Mouse (Mus musculus) kidney, adult 2 months (tissue): ENCODE data around the gene Cxcl17. TPM values are rescaled to one million over a fixed set of nuclear protein-coding genes. Genes with fewer than 3 reads are reported as not detected.
"Not testable (repeated sequence)": the region's sequence is repeated elsewhere in the genome, so short reads cannot be mapped to it uniquely, and the experiment has no call there.

Experiments
- DNase-seq: peaks from one replicate; pipeline ENCODE4 v3.0.0; 2021
- H3K27ac ChIP-seq: fragments of 200-500 bp; 2 replicates; pipeline ENCODE4 v1.5.1; 2012; ENCODE audit warnings: low read depth, low read length, control low read depth, inconsistent platforms; ENCODE audit not compliant: insufficient read depth
- H3K27me3 ChIP-seq: fragments of 200-500 bp; replicated peaks from 2 replicates; pipeline ENCODE4 v1.6.1; 2012; ENCODE audit warnings: mild to moderate bottlenecking, moderate library complexity, low read length, inconsistent platforms; ENCODE audit not compliant: control insufficient read depth, insufficient read depth
- H3K36me3 ChIP-seq: fragments of 200-500 bp; 2 replicates; pipeline ENCODE4 v1.6.1; 2012; ENCODE audit warnings: mild to moderate bottlenecking, moderate library complexity, low read length, inconsistent platforms; ENCODE audit not compliant: control insufficient read depth, insufficient read depth
- H3K4me1 ChIP-seq: fragments of 200-500 bp; 2 replicates; pipeline ENCODE4 v1.6.1; 2011; ENCODE audit warnings: low read length; ENCODE audit not compliant: control insufficient read depth, insufficient read depth
- H3K4me3 ChIP-seq: fragments of 200-500 bp; 2 replicates; pipeline ENCODE4 v1.5.1; 2011; ENCODE audit warnings: mild to moderate bottlenecking, low read depth, low read length, control low read depth; ENCODE audit not compliant: insufficient read depth
- CTCF ChIP-seq: fragments of 200-500 bp; conservative IDR thresholded peaks from 2 replicates; pipeline ENCODE4 v1.5.1; 2011; ENCODE audit warnings: low read depth, mild to moderate bottlenecking, control low read depth, low read length, moderate library complexity, mixed read lengths; ENCODE audit not compliant: insufficient read depth, insufficient read length
- POLR2A ChIP-seq: fragments of 200-500 bp; IDR thresholded peaks from one replicate; pipeline ENCODE4 v1.6.1; 2011; ENCODE audit warnings: low read depth, low read length, control low read depth
- WGBS: fragments of 180-500 bp; shearing (Covaris S2); methylation state at CpG from one replicate; pipeline ENCODE4 v1.1.7; 2018; 5-methylcytosine and 5-hydroxymethylcytosine counted together
- polyA plus RNA-seq: library from polyadenylated mRNA; depleted of rRNA; stranded (reverse); fragments of >200 nt; gene quantifications from 2 replicates; pipeline ENCODE4 v1.2.3, GENCODE M21; 2012

Gene Cxcl17
- polyA plus RNA-seq, 1 experiment = 0.11 TPM

- Histone ChIP-seq H3K4me3 (no peak overlapping the region), H3K4me1 (no peaks in the 10 kb centered on the region), H3K36me3 (no peaks in the 10 kb centered on the region), H3K27me3 (no peaks in the 10 kb centered on the region), H3K27ac (no peak overlapping the region)
- 58% methylated on average over 4 of the region's 4 CpGs for WGBS
- no peak for DNase-seq
- TF ChIP-seq CTCF (peak; percentile 38), POLR2A (no peak)
Observed at GRCm38 (mm10) chr7:25409114-25409760, 3.4 kb downstream of the Cxcl17 start.

GRCm38 (mm10) chr7:25406468-25406867 lies 6.2 kb downstream of the Cxcl17 start:
- 79% methylated on average over 7 of the region's 7 CpGs for WGBS

GRCm38 (mm10) chr7:25402671-25403101 lies 10.0 kb downstream of the Cxcl17 start:
- DNase-seq = peak; percentile 92
- 2% methylated on average over 2 of the region's 2 CpGs for WGBS
- Histone ChIP-seq H3K4me3 (no peak overlapping the region), H3K36me3 (no peaks in the 10 kb centered on the region), H3K27me3 (no peaks in the 10 kb centered on the region), H3K27ac (no peak overlapping the region), H3K4me1 (peaks cover 6% of the 10 kb centered on the region)
- TF ChIP-seq POLR2A (no peak), CTCF (peak; percentile 93)

More at GRCm38 (mm10) chr7:25406468-25406867, 6.2 kb downstream of the Cxcl17 start:
- Histone ChIP-seq H3K4me3 (no peak overlapping the region), H3K36me3 (no peaks in the 10 kb centered on the region), H3K27ac (no peak overlapping the region), H3K27me3 (no peaks in the 10 kb centered on the region), H3K4me1 (peaks cover 6% of the 10 kb centered on the region)
- no peak for TF ChIP-seq CTCF
- no peak for TF ChIP-seq POLR2A
- DNase-seq = no peak

- peaks cover 6% of the 10 kb centered on the region for H3K4me1 ChIP-seq
- H3K36me3 ChIP-seq = no peaks in the 10 kb centered on the region
- no peaks in the 10 kb centered on the region for H3K27me3 ChIP-seq
- H3K4me3 ChIP-seq = no peak overlapping the region
- 77% methylated on average over 5 of the region's 5 CpGs for WGBS
- no peak for TF ChIP-seq POLR2A
- TF ChIP-seq CTCF = no peak
- H3K27ac ChIP-seq = no peak overlapping the region
- DNase-seq = no peak
Observed at GRCm38 (mm10) chr7:25401986-25402385, 10.7 kb downstream of the Cxcl17 start.

- DNase-seq = no peak
- 82% methylated on average over 2 of the region's 2 CpGs for WGBS
- Histone ChIP-seq H3K4me1 (peaks cover 9% of the 10 kb centered on the region), H3K36me3 (no peaks in the 10 kb centered on the region), H3K4me3 (no peak overlapping the region), H3K27me3 (no peaks in the 10 kb centered on the region), H3K27ac (no peak overlapping the region)
- TF ChIP-seq POLR2A = no peak
Observed at GRCm38 (mm10) chr7:25401551-25401950, 11.1 kb downstream of the Cxcl17 start.

GRCm38 (mm10) chr7:25399028-25399427 lies 13.7 kb downstream of the Cxcl17 start:
- H3K36me3 ChIP-seq, H3K4me3 ChIP-seq, H3K27me3 ChIP-seq, DNase-seq, H3K27ac ChIP-seq: not testable (repeated sequence)
- H3K4me1 ChIP-seq = peaks cover 14% of the 10 kb centered on the region

GRCm38 (mm10) chr7:25398610-25399009 lies 14.1 kb downstream of the Cxcl17 start, which contains the start of gene Lipe:
Lipe (minus strand) TSS chr7:25398710.
- WGBS = 100% methylated on average over 1 of the region's 1 CpGs
- Histone ChIP-seq H3K27ac (no peak within 1 kb of the TSS), H3K4me3 (no peak within 1 kb of the TSS), H3K36me3 (no peaks in the 10 kb centered on the region), H3K27me3 (no peaks in the 10 kb centered on the region), H3K4me1 (peaks cover 18% of the 10 kb centered on the region)
- TF ChIP-seq POLR2A = no peak
- TF ChIP-seq CTCF = no peak
- no peak for DNase-seq

- H3K27me3 ChIP-seq = no peaks in the 10 kb centered on the region
- TF ChIP-seq POLR2A (no peak), CTCF (no peak)
- DNase-seq = no peak
- no peaks in the 10 kb centered on the region for H3K36me3 ChIP-seq
- WGBS = 88% methylated on average over 14 of the region's 14 CpGs
- H3K4me1 ChIP-seq = peaks cover 30% of the 10 kb centered on the region
- H3K27ac ChIP-seq = peak overlapping the region; percentile 65; the same call in 1 of the 2 replicates
- peak overlapping the region; percentile 1; the same call in 1 of the 2 replicates for H3K4me3 ChIP-seq
Observed at GRCm38 (mm10) chr7:25396621-25397020, 16.1 kb downstream of the Cxcl17 start.
